In genomic region chr16:44270606-44271005, GRCm38 (mm10) we compare ENCODE assay signal across 14 mouse cellular contexts.
A peak's percentile ranks its signal among the peaks of the same experiment; 100 is the strongest.
DNase-seq lines count a peak whose midpoint lies in the region; ATAC-seq and TF ChIP-seq lines count a peak whose summit lies in the region.
"Had no signal": no experiment of that assay in that cellular context is flagged by ENCODE, and none has a peak within 500 bp of the region (broad histone marks: within the 10 kb centered on the region; RNA-seq: fewer than 3 reads in every experiment).

No protein-coding gene starts in this region.

- peak; percentile 27 for DNase-seq in heart, adult 2 months
- peak; percentile 71 for DNase-seq in adrenal gland, postnatal 14 days
- peak; percentile 55 for DNase-seq in kidney, adult 11 months
- DNase-seq in lung, postnatal 10 days: peak; percentile 42
- DNase-seq in embryo, embryonic 10 days (ENCODE audit: low spot score): no peak
- DNase-seq in hindbrain, embryonic 14.5 days (ENCODE audit: low spot score): no peak
- DNase-seq in urinary bladder, postnatal 10 days (ENCODE audit: low spot score): no peak
- DNase-seq: B cell, adult 2 months had no signal

- no peak overlapping the region for H3K9ac ChIP-seq in heart, adult 2 months (ENCODE audit: low read depth, low read length)
- H3K9ac ChIP-seq in heart, embryonic 12.5 days: no peak overlapping the region
- no peak overlapping the region for H3K9ac ChIP-seq in hindbrain, embryonic 14.5 days
- H3K9ac ChIP-seq: limb, embryonic 13.5 days; midbrain, embryonic 12.5 days had no signal

- H3K9me3 ChIP-seq in heart, embryonic 12.5 days (replicated peaks): no peaks in the 10 kb centered on the region
- no peaks in the 10 kb centered on the region for H3K9me3 ChIP-seq in hindbrain, embryonic 14.5 days (ENCODE audit: control insufficient read depth, low read length)
- H3K9me3 ChIP-seq: limb, embryonic 13.5 days; midbrain, embryonic 12.5 days had no signal

- H3K27me3 ChIP-seq in heart, adult 2 months (ENCODE audit: control insufficient read depth, insufficient read depth, low read length): no peaks in the 10 kb centered on the region
- no peaks in the 10 kb centered on the region for H3K27me3 ChIP-seq in heart, embryonic 12.5 days (replicated peaks)
- no peaks in the 10 kb centered on the region for H3K27me3 ChIP-seq in hindbrain, embryonic 14.5 days (ENCODE audit: control insufficient read depth, insufficient read depth, low read length)
- H3K27me3 ChIP-seq: limb, embryonic 13.5 days; midbrain, embryonic 12.5 days had no signal

- peaks cover 2% of the 10 kb centered on the region for H3K36me3 ChIP-seq in heart, adult 2 months (ENCODE audit: control insufficient read depth, insufficient read depth, low read length)
- H3K36me3 ChIP-seq in heart, embryonic 12.5 days: no peaks in the 10 kb centered on the region
- H3K36me3 ChIP-seq in hindbrain, embryonic 14.5 days (replicated peaks; ENCODE audit: control insufficient read depth, insufficient read depth): no peaks in the 10 kb centered on the region
- H3K36me3 ChIP-seq: limb, embryonic 13.5 days; midbrain, embryonic 12.5 days had no signal

- no peak for TF ChIP-seq POLR2A in heart, adult 2 months (IDR thresholded peaks at IDR 0.05; ENCODE audit: insufficient read depth, low read depth, low read length)

- no peaks in the 10 kb centered on the region for H3K79me2 ChIP-seq in heart, adult 2 months (replicated peaks; ENCODE audit: control insufficient read depth, insufficient read depth, low read length)

- ATAC-seq in heart, embryonic 12.5 days (ENCODE audit: insufficient number of reproducible peaks, low FRiP score): no peak
- no peak for ATAC-seq in hindbrain, embryonic 14.5 days (ENCODE audit: low FRiP score)
- ATAC-seq: forebrain, embryonic 16.5 days; hindbrain, embryonic 16.5 days; Patski had no signal

- 51% methylated on average over 5 of the region's 5 CpGs for WGBS in heart, adult 2 months
- WGBS in heart, embryonic 12.5 days: 82% methylated on average over 5 of the region's 5 CpGs
- WGBS in hindbrain, embryonic 14.5 days: 78% methylated on average over 5 of the region's 5 CpGs

- H3K27ac ChIP-seq in heart, adult 2 months: no peak overlapping the region
- H3K27ac ChIP-seq in heart, embryonic 12.5 days (ENCODE audit: poor library complexity, severe bottlenecking): no peak overlapping the region
- H3K27ac ChIP-seq in hindbrain, embryonic 14.5 days: no peak overlapping the region
- H3K27ac ChIP-seq: limb, embryonic 13.5 days; midbrain, embryonic 12.5 days had no signal

- intact Hi-C loops in heart, adult 2 months (cut with DNase I): no loop called here

- no peak overlapping the region for H3K4me2 ChIP-seq in heart, embryonic 12.5 days
- no peak overlapping the region for H3K4me2 ChIP-seq in hindbrain, embryonic 14.5 days (replicated peaks)
- H3K4me2 ChIP-seq: limb, embryonic 13.5 days; midbrain, embryonic 12.5 days had no signal

- peaks cover 8% of the 10 kb centered on the region for H3K4me1 ChIP-seq in heart, adult 2 months (ENCODE audit: control insufficient read depth, insufficient read depth, low read length)
- 0 out of 2 replicates have a peak, but pooled peaks cover 5% of the 10 kb centered on the region for H3K4me1 ChIP-seq in heart, embryonic 12.5 days (replicated peaks)
- H3K4me1 ChIP-seq in hindbrain, embryonic 14.5 days (replicated peaks; ENCODE audit: control insufficient read depth, insufficient read depth, low read length): no peaks in the 10 kb centered on the region
- H3K4me1 ChIP-seq: limb, embryonic 13.5 days; midbrain, embryonic 12.5 days had no signal

- no peak overlapping the region for H3K4me3 ChIP-seq in heart, adult 2 months
- H3K4me3 ChIP-seq in heart, embryonic 12.5 days: no peak overlapping the region
- H3K4me3 ChIP-seq in hindbrain, embryonic 14.5 days (replicated peaks; ENCODE audit: low read length): no peak overlapping the region
- H3K4me3 ChIP-seq: limb, embryonic 13.5 days; midbrain, embryonic 12.5 days had no signal

- no peak for TF ChIP-seq CTCF in heart, adult 2 months (IDR thresholded peaks at IDR 0.05)

- no peak for TF ChIP-seq EP300 in heart, adult 2 months (IDR thresholded peaks at IDR 0.05; ENCODE audit: insufficient read depth, low read depth, low read length)

Comparison
In these comparisons a context has a peak if more than half of its experiments do, and no peak if none do; other contexts are left out.
1. DNase-seq: peak in heart, adult 2 months (2 of 2), adrenal gland, postnatal 14 days (single experiment), kidney, adult 11 months (single experiment) and lung, postnatal 10 days (single experiment); none in embryo, embryonic 10 days (single experiment), hindbrain, embryonic 14.5 days (single experiment) and urinary bladder, postnatal 10 days (single experiment).